In genomic region chr13:6191915-6192295, GRCm38 (mm10) we compare ENCODE assay signal across 9 mouse cellular contexts.
DNase-seq lines count a peak whose midpoint lies in the region; ATAC-seq and TF ChIP-seq lines count a peak whose summit lies in the region.
"Had no signal": no experiment of that assay in that cellular context is flagged by ENCODE, and none has a peak within 500 bp of the region (broad histone marks: within the 10 kb centered on the region; RNA-seq: fewer than 3 reads in every experiment).

No protein-coding gene starts in this region.

- H3K4me1 ChIP-seq in olfactory bulb, adult 2 months (ENCODE audit: control insufficient read depth, insufficient read depth, low read length) = peaks cover 9% of the 10 kb centered on the region
- H3K4me1 ChIP-seq in midbrain, postnatal 0 days (ENCODE audit: insufficient read depth, low read length) = no peaks in the 10 kb centered on the region
- peaks cover 32% of the 10 kb centered on the region for H3K4me1 ChIP-seq in midbrain, embryonic 10.5 days
- no peaks in the 10 kb centered on the region for H3K4me1 ChIP-seq in midbrain, embryonic 14.5 days (ENCODE audit: control insufficient read depth, insufficient read depth, low read length)
- H3K4me1 ChIP-seq: neural tube, embryonic 12.5 days had no signal

- 0 out of 2 replicates have a peak overlapping the region, but pooled peaks have one; percentile 10 for H3K27ac ChIP-seq in olfactory bulb, adult 2 months (ENCODE audit: insufficient read depth, low read depth, low read length)
- H3K27ac ChIP-seq in midbrain, postnatal 0 days (ENCODE audit: low read depth, low read length) = no peak overlapping the region
- H3K27ac ChIP-seq in midbrain, embryonic 10.5 days (replicated peaks) = no peak overlapping the region
- no peak overlapping the region for H3K27ac ChIP-seq in midbrain, embryonic 14.5 days (replicated peaks; ENCODE audit: low read depth, low read length)
- H3K27ac ChIP-seq: neural tube, embryonic 12.5 days had no signal

- H3K36me3 ChIP-seq in midbrain, postnatal 0 days (ENCODE audit: insufficient read depth, low read length) = no peaks in the 10 kb centered on the region
- H3K36me3 ChIP-seq in midbrain, embryonic 10.5 days = no peaks in the 10 kb centered on the region
- H3K36me3 ChIP-seq in midbrain, embryonic 14.5 days (ENCODE audit: control insufficient read depth, insufficient read depth, low read length) = no peaks in the 10 kb centered on the region
- H3K36me3 ChIP-seq: neural tube, embryonic 12.5 days had no signal

- TF ChIP-seq CTCF in olfactory bulb, adult 2 months (IDR thresholded peaks at IDR 0.05; ENCODE audit: insufficient read depth, low read depth, low read length) = no peak
- TF ChIP-seq CTCF in midbrain, postnatal 0 days (IDR thresholded peaks at IDR 0.05) = no peak

- no peak for TF ChIP-seq POLR2A in olfactory bulb, adult 2 months (IDR thresholded peaks at IDR 0.05; ENCODE audit: insufficient read depth, low read depth, low read length)

- DNase-seq in layer of hippocampus, adult 9-11 months = peak; percentile 14
- DNase-seq in layer of hippocampus, postnatal 25 days (ENCODE audit: extremely low spot score in 1 of 2, low spot score in 1 of 2) = no peak
- peak; percentile 21 for DNase-seq in adrenal gland, postnatal 14 days
- DNase-seq in kidney, adult 8-10 months = peak; percentile 26 to 39
- DNase-seq in midbrain, postnatal 0 days (ENCODE audit: low spot score) = no peak
- no peak for DNase-seq in midbrain, embryonic 10.5 days (ENCODE audit: low spot score)
- no peak for DNase-seq in midbrain, embryonic 14.5 days

- no peak overlapping the region for H3K4me3 ChIP-seq in olfactory bulb, adult 2 months (ENCODE audit: insufficient read depth, low read depth, low read length)
- H3K4me3 ChIP-seq in midbrain, postnatal 0 days (ENCODE audit: low read depth, low read length) = no peak overlapping the region
- no peak overlapping the region for H3K4me3 ChIP-seq in midbrain, embryonic 10.5 days
- H3K4me3 ChIP-seq in midbrain, embryonic 14.5 days (replicated peaks; ENCODE audit: low read depth, low read length) = no peak overlapping the region
- H3K4me3 ChIP-seq: neural tube, embryonic 12.5 days had no signal

- H3K9me3 ChIP-seq in midbrain, postnatal 0 days (ENCODE audit: low read length) = no peaks in the 10 kb centered on the region
- no peaks in the 10 kb centered on the region for H3K9me3 ChIP-seq in midbrain, embryonic 10.5 days (replicated peaks)
- H3K9me3 ChIP-seq in midbrain, embryonic 14.5 days (ENCODE audit: control insufficient read depth, low read length) = no peaks in the 10 kb centered on the region
- H3K9me3 ChIP-seq: neural tube, embryonic 12.5 days had no signal

- H3K9ac ChIP-seq in midbrain, postnatal 0 days (replicated peaks; ENCODE audit: low read length, poor library complexity, severe bottlenecking) = no peak overlapping the region
- no peak overlapping the region for H3K9ac ChIP-seq in midbrain, embryonic 14.5 days (replicated peaks; ENCODE audit: low read length)
- H3K9ac ChIP-seq: neural tube, embryonic 12.5 days had no signal

- 22% methylated on average over 5 of the region's 5 CpGs for WGBS in olfactory bulb, adult 2 months
- 23% methylated on average over 5 of the region's 5 CpGs for WGBS in midbrain, postnatal 0 days
- 34% methylated on average over 5 of the region's 5 CpGs for WGBS in midbrain, embryonic 10.5 days
- 21% methylated on average over 5 of the region's 5 CpGs for WGBS in midbrain, embryonic 14.5 days

- no peaks in the 10 kb centered on the region for H3K27me3 ChIP-seq in midbrain, postnatal 0 days (ENCODE audit: insufficient read depth, low read length)
- H3K27me3 ChIP-seq in midbrain, embryonic 10.5 days (ENCODE audit: low read depth, poor library complexity, severe bottlenecking) = no peaks in the 10 kb centered on the region; the same call in 1 of the 2 replicates
- no peaks in the 10 kb centered on the region for H3K27me3 ChIP-seq in midbrain, embryonic 14.5 days (ENCODE audit: control insufficient read depth, insufficient read depth, low read length)
- H3K27me3 ChIP-seq: neural tube, embryonic 12.5 days had no signal

- no peak for ATAC-seq in midbrain, postnatal 0 days (ENCODE audit: low FRiP score)
- ATAC-seq in midbrain, embryonic 14.5 days (ENCODE audit: low FRiP score, low TSS enrichment) = no peak

- H3K4me2 ChIP-seq in midbrain, postnatal 0 days (ENCODE audit: low read depth, low read length, poor library complexity, severe bottlenecking) = no peak overlapping the region
- no peak overlapping the region for H3K4me2 ChIP-seq in midbrain, embryonic 14.5 days (ENCODE audit: low read length)
- H3K4me2 ChIP-seq: neural tube, embryonic 12.5 days had no signal

Comparison
In these comparisons a context has a peak if more than half of its experiments do, and no peak if none do; other contexts are left out.
1. DNase-seq: peak in layer of hippocampus, adult 9-11 months (single experiment), adrenal gland, postnatal 14 days (single experiment) and kidney, adult 8-10 months (2 of 2); none in layer of hippocampus, postnatal 25 days (0 of 2), midbrain, postnatal 0 days (single experiment), midbrain, embryonic 10.5 days (single experiment) and midbrain, embryonic 14.5 days (single experiment).